Mouse (Mus musculus) heart, embryonic 14.5 days (tissue): ENCODE results near the gene Tmprss13. TPM values are rescaled to one million over a fixed set of nuclear protein-coding genes. Genes with fewer than 3 reads are reported as not detected.

ENCODE experiments used
- ATAC-seq: fragments of 200-750 bp; cut with Nextera tagmentation; 2 replicates; pipeline ENCODE4 v1.8.0; 2017; ENCODE audit warnings: low read depth, moderate TSS enrichment; ENCODE audit not compliant: insufficient number of reproducible peaks, insufficient read depth, low FRiP score
- H3K27ac ChIP-seq, 2 experiments: fragments of 200-500 bp in 1 of 2; fragments of 300-500 bp in 1 of 2; sonication (generic) in 1 of 2; replicated peaks in 1 of 2; 2 replicates each; pipeline ENCODE4 v1.5.1; 2012 to 2014; ENCODE audit warnings: low read depth in 2 of 2, low read length in 2 of 2, control low read depth in 1 of 2, mild to moderate bottlenecking in 1 of 2, mixed read lengths in 1 of 2; ENCODE audit not compliant: control insufficient read depth in 1 of 2, insufficient read depth in 1 of 2
- H3K27me3 ChIP-seq: fragments of 300-500 bp; sonication (generic); 2 replicates; pipeline ENCODE4 v1.6.1; 2014; ENCODE audit warnings: mild to moderate bottlenecking, low read length, control low read depth; ENCODE audit not compliant: control insufficient read depth, insufficient read depth
- H3K36me3 ChIP-seq: fragments of 300-500 bp; sonication (generic); 2 replicates; pipeline ENCODE4 v1.6.1; 2014; ENCODE audit warnings: mild to moderate bottlenecking, control low read depth, low read length, mixed read lengths; ENCODE audit not compliant: control insufficient read depth, insufficient read depth
- H3K4me1 ChIP-seq, 2 experiments: fragments of 200-500 bp in 1 of 2; fragments of 300-500 bp in 1 of 2; sonication (generic) in 1 of 2; 2 replicates each; pipeline ENCODE4 v1.6.1; 2012 to 2014; ENCODE audit warnings: low read length in 2 of 2, control low read depth in 1 of 2, mixed read lengths in 1 of 2; ENCODE audit not compliant: control insufficient read depth in 2 of 2, insufficient read depth in 2 of 2
- H3K4me2 ChIP-seq: fragments of 300-500 bp; sonication (generic); 2 replicates; pipeline ENCODE4 v1.6.1; 2014; ENCODE audit warnings: mild to moderate bottlenecking, low read length
- H3K4me3 ChIP-seq, 2 experiments: fragments of 200-500 bp in 1 of 2; fragments of 300-500 bp in 1 of 2; sonication (generic) in 1 of 2; 2 replicates each; pipeline ENCODE4 v1.5.1; 2012 to 2014; ENCODE audit warnings: low read length in 2 of 2, mild to moderate bottlenecking in 2 of 2, control low read depth in 1 of 2, low read depth in 1 of 2, moderate library complexity in 1 of 2; ENCODE audit not compliant: control insufficient read depth in 1 of 2, insufficient read depth in 1 of 2
- H3K9ac ChIP-seq: fragments of 300-500 bp; sonication (generic); 2 replicates; pipeline ENCODE4 v1.6.1; 2014; ENCODE audit warnings: mild to moderate bottlenecking, low read length
- H3K9me3 ChIP-seq: fragments of 300-500 bp; sonication (generic); 2 replicates; pipeline ENCODE4 v1.6.1; 2016; ENCODE audit warnings: low read length, control low read depth; ENCODE audit not compliant: control insufficient read depth
- WGBS: fragments of 180-500 bp; shearing (Covaris S2); extraction: QIAGEN DNeasy Blood & Tissue Kit; methylation state at CpG from one replicate; pipeline ENCODE4 v1.1.7; 2014; 5-methylcytosine and 5-hydroxymethylcytosine counted together
- polyA plus RNA-seq: library from polyadenylated mRNA; unstranded; fragments of >200 nt; fragmentation: Nextera tagmentation; extraction: Ambion mirVana; gene quantifications from 2 replicates; pipeline ENCODE4 v1.2.1, GENCODE M21; 2014

Gene Tmprss13
- polyA plus RNA-seq, 1 experiment from 2014 or later = 0.18 TPM

GRCm38 (mm10) chr9:45383883-45384282 is 65.0 kb downstream of the Tmprss13 start:
- no peak overlapping the region for H3K27ac ChIP-seq
- no peaks in the 10 kb centered on the region for H3K27me3 ChIP-seq
- ATAC-seq = no peak
- H3K36me3 ChIP-seq = no peaks in the 10 kb centered on the region
- no peak overlapping the region for H3K9ac ChIP-seq
- WGBS = 86% methylated on average over 6 of the region's 6 CpGs
- no peak overlapping the region for H3K4me3 ChIP-seq
- no peak overlapping the region for H3K4me2 ChIP-seq
- H3K9me3 ChIP-seq = no peaks in the 10 kb centered on the region
- H3K4me1 ChIP-seq = no peaks in the 10 kb centered on the region; a peak in 1 of 4 replicates

- no peaks in the 10 kb centered on the region for H3K9me3 ChIP-seq
- no peak overlapping the region for H3K9ac ChIP-seq
- H3K36me3 ChIP-seq = no peaks in the 10 kb centered on the region
- no peak overlapping the region for H3K4me3 ChIP-seq
- no peak overlapping the region for H3K4me2 ChIP-seq
- H3K27me3 ChIP-seq = no peaks in the 10 kb centered on the region
- no peak overlapping the region for H3K27ac ChIP-seq
- no peak for ATAC-seq
- H3K4me1 ChIP-seq = no peaks in the 10 kb centered on the region
- 72% methylated on average over 5 of the region's 5 CpGs for WGBS
These were observed 67.8 kb downstream of the Tmprss13 start for GRCm38 (mm10) chr9:45386698-45387097.

- ATAC-seq = peak; percentile 47; the same call in 1 of the 2 replicates
- Histone ChIP-seq H3K4me1 (no peaks in the 10 kb centered on the region), H3K9me3 (no peaks in the 10 kb centered on the region), H3K27me3 (no peaks in the 10 kb centered on the region), H3K9ac (no peak overlapping the region), H3K4me3 (no peak overlapping the region), H3K27ac (no peak overlapping the region), H3K36me3 (0 out of 2 replicates have a peak, but pooled peaks cover 7% of the 10 kb centered on the region), H3K4me2 (no peak overlapping the region)
- WGBS = 25% methylated on average over 12 of the region's 12 CpGs
These were observed 69.6 kb downstream of the Tmprss13 start for GRCm38 (mm10) chr9:45388385-45388994.

GRCm38 (mm10) chr9:45389596-45389995 is 70.7 kb downstream of the Tmprss13 start:
- H3K4me1 ChIP-seq = no peaks in the 10 kb centered on the region
- ATAC-seq = no peak

GRCm38 (mm10) chr9:45391299-45391698 is 72.4 kb downstream of the Tmprss13 start:
- Histone ChIP-seq H3K4me2 (no peak overlapping the region), H3K9me3 (no peaks in the 10 kb centered on the region), H3K27ac (no peak overlapping the region), H3K36me3 (0 out of 2 replicates have a peak, but pooled peaks cover 7% of the 10 kb centered on the region), H3K27me3 (no peaks in the 10 kb centered on the region), H3K9ac (no peak overlapping the region), H3K4me3 (no peak overlapping the region), H3K4me1 (no peaks in the 10 kb centered on the region)
- ATAC-seq = no peak
- 68% methylated on average over 7 of the region's 7 CpGs for WGBS

More at GRCm38 (mm10) chr9:45389596-45389995, 70.7 kb downstream of the Tmprss13 start:
- no peak overlapping the region for H3K27ac ChIP-seq
- no peaks in the 10 kb centered on the region for H3K9me3 ChIP-seq
- no peak overlapping the region for H3K4me3 ChIP-seq
- H3K4me2 ChIP-seq = no peak overlapping the region
- no peak overlapping the region for H3K9ac ChIP-seq
- 0 out of 2 replicates have a peak, but pooled peaks cover 7% of the 10 kb centered on the region for H3K36me3 ChIP-seq
- 65% methylated on average over 8 of the region's 8 CpGs for WGBS
- H3K27me3 ChIP-seq = no peaks in the 10 kb centered on the region

- Histone ChIP-seq H3K27ac (no peak overlapping the region), H3K4me2 (no peak overlapping the region), H3K9me3 (no peaks in the 10 kb centered on the region), H3K9ac (no peak overlapping the region), H3K4me1 (no peaks in the 10 kb centered on the region), H3K27me3 (no peaks in the 10 kb centered on the region), H3K36me3 (0 out of 2 replicates have a peak, but pooled peaks cover 7% of the 10 kb centered on the region), H3K4me3 (no peak overlapping the region)
- WGBS = 80% methylated on average over 6 of the region's 6 CpGs
- no peak for ATAC-seq
These were observed 76.3 kb downstream of the Tmprss13 start for GRCm38 (mm10) chr9:45395218-45395617.

GRCm38 (mm10) chr9:45395796-45396195 is 76.9 kb downstream of the Tmprss13 start:
- 60% methylated on average over 3 of the region's 3 CpGs for WGBS
- Histone ChIP-seq H3K9ac (no peak overlapping the region), H3K4me1 (no peaks in the 10 kb centered on the region), H3K4me3 (no peak overlapping the region), H3K27me3 (peaks cover 2% of the 10 kb centered on the region; the same call in 1 of the 2 replicates), H3K27ac (no peak overlapping the region), H3K4me2 (no peak overlapping the region), H3K9me3 (no peaks in the 10 kb centered on the region), H3K36me3 (0 out of 2 replicates have a peak, but pooled peaks cover 7% of the 10 kb centered on the region)
- ATAC-seq = no peak
